Mouse (Mus musculus): ENCODE results near the gene Mrpl48.

- no peak for TF ChIP-seq POLR2A (IDR thresholded peaks at IDR 0.05; ENCODE audit: borderline replicate concordance, low read depth, low read length)
- TF ChIP-seq CTCF (IDR thresholded peaks at IDR 0.05; ENCODE audit: low read depth, low read length): no peak
These were observed 48.6 kb upstream of the Mrpl48 start for GRCm38 (mm10) chr7:100656739-100657138.

All from bone marrow macrophage, adult 2 months (primary cell).